Mouse (Mus musculus): ENCODE data around the gene Tnfrsf17. TPM values are rescaled to one million over a fixed set of nuclear protein-coding genes. Genes with fewer than 3 reads are reported as not detected.
A peak's percentile ranks its signal among the peaks of the same experiment; 100 is the strongest.
"Not testable (repeated sequence)": the region's sequence is repeated elsewhere in the genome, so short reads cannot be mapped to it uniquely, and the experiment has no call there.

Gene Tnfrsf17
- polyA plus RNA-seq (2021): not detected

DNA sequence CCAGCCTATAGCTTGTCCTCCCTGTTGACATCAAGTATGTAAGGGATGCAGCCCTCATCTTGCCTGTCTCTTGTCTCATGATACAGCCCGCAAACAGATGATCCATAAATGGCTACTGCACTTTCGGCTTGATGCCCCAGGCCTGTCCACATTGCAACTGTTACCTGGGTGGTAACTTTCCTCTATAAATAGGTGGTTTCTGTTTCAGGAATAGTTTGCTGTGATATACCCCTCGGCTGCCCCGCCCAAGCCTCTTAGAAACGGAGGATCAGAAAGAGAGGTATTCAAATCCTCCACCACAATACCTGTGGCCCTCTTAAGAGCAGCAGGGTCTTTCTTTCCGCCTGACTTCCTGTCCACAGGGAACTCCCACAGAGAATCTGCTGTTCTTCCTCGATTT, at the start of gene Tnfrsf17:
TSS of gene Tnfrsf17 (plus strand) at position 301 of the 400 bp plus-strand sequence.
- CTCF ChIA-PET: no interaction called here
- H3K27me3 ChIP-seq: no peaks in the 10 kb centered on the region
- POLR2A ChIA-PET: no interaction called here
- in situ Hi-C loops (cut with MboI; ENCODE audit: low pct_unique_long_range_greater_than_20kb): no loop called here
- no peak for ATAC-seq
- TF ChIP-seq CTCF (IDR thresholded peaks at IDR 0.05): no peak
- DNase-seq (ENCODE audit: low read depth, low spot score): no peak

DNA sequence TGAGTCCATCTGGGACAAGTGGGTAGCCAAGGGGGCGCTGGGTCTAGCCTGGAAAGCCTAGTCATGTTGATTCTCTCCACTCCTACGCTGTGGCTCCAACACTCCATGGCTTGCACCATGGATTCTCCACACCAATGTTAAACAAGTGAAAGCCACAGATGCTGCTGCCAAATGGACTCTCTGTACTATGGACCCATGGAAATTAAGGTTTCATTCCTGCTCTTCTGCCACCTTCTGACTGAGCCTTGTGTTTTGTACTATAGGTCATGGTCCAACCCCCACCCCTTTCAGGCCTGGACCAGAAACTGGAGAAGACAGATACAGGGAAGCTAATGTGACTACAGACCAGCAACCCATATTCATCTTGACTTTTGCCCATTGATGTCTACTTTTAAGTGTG, 47.1 kb upstream of the Tnfrsf17 start:
- CTCF ChIA-PET: no interaction called here
- POLR2A ChIA-PET: no interaction called here
- in situ Hi-C loops (cut with MboI; ENCODE audit: low pct_unique_long_range_greater_than_20kb): no loop called here
- TF ChIP-seq CTCF (IDR thresholded peaks at IDR 0.05): no peak
- ATAC-seq (no peak), DNase-seq (ENCODE audit: low read depth, low spot score) (no peak)
- no peaks in the 10 kb centered on the region for H3K27me3 ChIP-seq

DNA sequence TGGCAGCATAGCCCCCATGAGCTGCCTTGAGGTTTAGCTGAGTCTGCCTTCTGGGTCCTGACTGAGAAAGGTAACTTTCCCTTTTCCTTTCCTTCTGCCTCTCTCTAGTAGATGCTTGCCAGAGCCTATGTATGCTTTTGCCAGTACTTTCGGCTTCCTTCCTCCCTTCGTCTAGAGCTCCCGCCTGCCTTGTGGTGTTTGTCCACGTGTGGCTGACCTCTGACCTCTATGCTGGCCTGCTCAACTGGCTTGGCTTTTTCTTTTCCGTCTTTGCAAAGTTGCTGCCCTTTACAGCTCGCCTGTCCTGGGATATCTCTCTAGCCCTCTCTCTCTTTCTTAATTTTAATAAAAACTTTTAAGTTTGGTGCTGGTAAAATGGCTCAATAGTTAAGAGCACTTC, 43.8 kb upstream of the Tnfrsf17 start:
- TF ChIP-seq CTCF (IDR thresholded peaks at IDR 0.05): no peak
- DNase-seq (ENCODE audit: low read depth, low spot score) (no peak), ATAC-seq (no peak)
- CTCF ChIA-PET: no interaction called here
- POLR2A ChIA-PET: no interaction called here
- in situ Hi-C loops (cut with MboI; ENCODE audit: low pct_unique_long_range_greater_than_20kb): no loop called here
- H3K27me3 ChIP-seq: no peaks in the 10 kb centered on the region

DNA sequence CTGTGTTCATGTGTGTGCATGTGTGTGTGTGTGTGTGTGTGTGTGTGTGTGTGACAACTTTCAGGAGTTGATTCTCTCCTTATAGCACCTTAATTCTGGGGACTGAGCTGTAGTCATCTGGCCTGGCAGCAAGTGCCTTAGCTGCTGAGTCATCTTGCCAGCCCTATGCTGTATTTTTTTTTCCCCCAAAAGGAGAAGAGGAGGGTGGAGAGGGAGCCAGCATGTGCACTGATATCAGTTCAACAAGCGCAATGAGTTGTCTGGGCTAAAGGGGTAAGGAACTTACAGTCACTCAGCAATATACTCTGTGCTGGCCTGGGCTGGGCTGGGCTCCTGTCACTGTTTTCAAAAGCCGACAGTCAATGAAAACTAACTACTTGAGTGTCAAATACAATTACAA, 43.0 kb upstream of the Tnfrsf17 start:
- DNase-seq (ENCODE audit: low read depth, low spot score): no peak
- POLR2A ChIA-PET: no interaction called here
- in situ Hi-C loops (cut with MboI; ENCODE audit: low pct_unique_long_range_greater_than_20kb): no loop called here

DNA sequence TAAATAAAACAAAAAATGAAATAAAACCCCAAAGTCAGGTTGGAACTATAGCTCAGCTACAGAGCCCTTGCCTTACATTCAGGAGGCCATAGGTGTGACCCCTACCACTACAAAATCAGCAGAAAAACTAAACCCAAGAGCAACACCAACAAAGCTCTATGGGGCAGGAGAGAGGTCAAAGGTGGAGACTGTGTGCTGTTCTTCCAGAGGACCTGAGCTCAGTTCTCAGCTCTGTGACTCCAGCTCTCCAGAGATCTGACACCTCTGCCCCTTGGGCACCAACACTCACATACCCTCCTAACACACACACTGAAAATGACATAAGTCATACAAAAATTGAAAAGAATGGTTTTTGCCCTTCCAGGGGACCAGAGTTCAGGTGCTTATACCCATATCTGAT, 42.5 kb upstream of the Tnfrsf17 start:
- no peak for TF ChIP-seq CTCF (IDR thresholded peaks at IDR 0.05)
- POLR2A ChIA-PET: no interaction called here
- DNase-seq (ENCODE audit: low read depth, low spot score) (no peak), ATAC-seq (no peak)
- in situ Hi-C loops (cut with MboI; ENCODE audit: low pct_unique_long_range_greater_than_20kb): no loop called here
- H3K27me3 ChIP-seq: no peaks in the 10 kb centered on the region
- CTCF ChIA-PET: interaction anchor here (1.4 kb wide), 1 partner anchor 9 kb away, joined by 4 read pairs; no protein-coding TSS in a partner anchor

More for the DNA sequence above, 43.0 kb upstream of the Tnfrsf17 start:
- ATAC-seq: no peak
- no peaks in the 10 kb centered on the region for H3K27me3 ChIP-seq
- TF ChIP-seq CTCF (IDR thresholded peaks at IDR 0.05): no peak
- CTCF ChIA-PET: interaction anchor here (1.4 kb wide), 1 partner anchor 9 kb away, joined by 4 read pairs; no protein-coding TSS in a partner anchor

DNA sequence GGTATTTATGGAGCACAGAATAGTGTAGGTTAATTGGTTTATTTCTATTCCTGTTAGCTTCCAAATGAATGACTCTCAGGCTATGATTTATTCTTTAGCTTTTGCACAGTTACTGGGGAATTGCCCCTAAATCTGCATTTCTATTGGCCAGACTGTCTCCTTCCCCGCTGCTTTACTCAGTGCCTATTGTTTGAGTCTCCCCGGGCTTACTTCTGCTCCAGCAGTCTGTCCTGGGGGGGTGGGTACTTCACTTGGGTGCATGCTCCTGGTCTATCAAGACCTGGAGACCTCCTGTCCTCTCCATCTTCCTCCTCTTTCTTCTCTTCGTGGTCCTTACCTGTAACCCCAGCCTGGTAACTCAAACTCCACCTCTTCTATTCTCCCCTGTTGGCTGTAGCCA, 36.7 kb upstream of the Tnfrsf17 start:
- H3K27me3 ChIP-seq: no peaks in the 10 kb centered on the region
- ATAC-seq (no peak), DNase-seq (ENCODE audit: low read depth, low spot score) (no peak)
- no peak for TF ChIP-seq CTCF (IDR thresholded peaks at IDR 0.05)
- POLR2A ChIA-PET: interaction anchor here (0.7 kb wide), 1 partner anchor 364 kb away, joined by 3 read pairs; no protein-coding TSS in a partner anchor
- CTCF ChIA-PET: no interaction called here
- in situ Hi-C loops (cut with MboI; ENCODE audit: low pct_unique_long_range_greater_than_20kb): loop anchor here (25.0 kb wide), 1 partner anchor 390 kb away; no protein-coding TSS in a partner anchor

DNA sequence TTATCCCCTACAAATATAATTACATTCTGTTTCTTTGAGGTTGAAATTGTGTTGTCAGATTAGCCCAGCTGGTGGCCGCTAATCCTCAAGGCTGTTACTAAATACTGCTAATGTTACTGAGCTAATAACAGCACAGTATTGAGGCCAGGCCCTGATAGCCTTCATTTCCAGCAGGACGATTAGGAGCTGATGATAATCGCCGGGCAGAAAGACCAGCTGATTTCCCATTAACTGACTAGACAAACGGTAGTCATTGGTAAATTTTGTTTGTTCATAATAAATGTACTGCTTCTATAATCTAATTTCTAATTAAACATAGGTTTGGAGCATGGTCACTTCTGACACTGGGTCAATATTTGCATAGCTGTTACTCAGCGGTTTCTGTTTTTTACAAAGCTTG, 34.8 kb upstream of the Tnfrsf17 start:
- H3K27me3 ChIP-seq: no peaks in the 10 kb centered on the region
- CTCF ChIA-PET: no interaction called here
- ATAC-seq: no peak
- DNase-seq (ENCODE audit: low read depth, low spot score): no peak
- in situ Hi-C loops (cut with MboI; ENCODE audit: low pct_unique_long_range_greater_than_20kb): loop anchor here (25.0 kb wide), 1 partner anchor 391 kb away; no protein-coding TSS in a partner anchor
- no peak for TF ChIP-seq CTCF (IDR thresholded peaks at IDR 0.05)
- POLR2A ChIA-PET: interaction anchor here (0.7 kb wide), 1 partner anchor 1640 kb away, joined by 5 read pairs; no protein-coding TSS in a partner anchor

DNA sequence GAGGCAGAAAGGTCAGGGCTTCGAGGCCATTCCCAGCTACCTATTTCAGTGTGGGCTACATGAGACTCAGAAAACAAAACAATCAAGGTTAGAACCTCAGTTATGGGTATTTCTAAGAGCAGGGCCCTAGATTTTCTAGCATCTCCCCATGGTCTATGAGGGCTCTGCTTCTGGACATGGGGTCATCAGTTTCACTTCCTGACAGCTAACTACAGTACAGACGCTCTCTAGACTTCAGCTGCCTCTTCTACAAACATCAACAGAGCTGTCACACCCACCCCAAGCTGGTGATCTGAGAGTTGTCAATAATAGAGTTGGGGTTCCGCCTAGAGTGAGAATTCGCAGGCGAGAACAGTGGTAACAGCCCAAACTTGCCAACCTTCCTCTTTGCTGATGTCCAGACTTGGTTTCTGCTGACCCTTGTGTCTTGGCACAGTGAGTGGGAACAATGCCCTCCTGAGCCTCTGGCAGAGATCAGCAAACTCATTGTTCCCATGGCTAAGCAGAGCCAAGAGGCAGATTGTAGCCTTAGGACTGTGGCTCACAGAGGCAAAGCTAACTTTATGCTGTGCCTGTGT, 30.9 kb upstream of the Tnfrsf17 start:
- TF ChIP-seq CTCF (IDR thresholded peaks at IDR 0.05): no peak
- DNase-seq (ENCODE audit: low read depth, low spot score): no peak

DNA sequence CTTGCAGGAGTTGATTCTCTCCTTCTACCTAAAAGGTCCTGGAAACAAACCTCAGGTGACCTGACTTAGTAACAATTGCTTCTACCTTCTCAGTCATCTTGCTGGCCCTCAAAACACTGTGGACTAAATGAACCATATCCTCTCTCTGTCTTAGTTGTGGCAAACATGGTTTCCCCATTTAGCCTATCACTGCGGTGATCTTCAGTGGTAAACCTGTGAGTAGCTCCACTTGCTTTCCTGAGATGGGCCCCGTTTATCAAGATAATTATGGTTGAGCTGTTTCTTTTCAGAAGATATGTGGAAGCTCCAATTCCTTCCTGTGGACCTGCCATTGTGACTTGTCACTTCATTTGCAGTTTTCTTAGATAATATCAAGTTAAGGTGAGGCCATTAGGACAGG, 28.7 kb upstream of the Tnfrsf17 start:
- ATAC-seq (no peak), DNase-seq (ENCODE audit: low read depth, low spot score) (no peak)
- H3K27me3 ChIP-seq: no peaks in the 10 kb centered on the region
- CTCF ChIA-PET: interaction anchor here (0.9 to 1.5 kb wide), 2 partner anchors 12 to 30 kb away, joined by 3 read pairs; partner anchors contain the start of gene Gspt1
- POLR2A ChIA-PET: interaction anchor here (1.0 kb wide), 1 partner anchor 12 kb away, joined by 3 read pairs; no protein-coding TSS in a partner anchor
- no peak for TF ChIP-seq CTCF (IDR thresholded peaks at IDR 0.05)
- in situ Hi-C loops (cut with MboI; ENCODE audit: low pct_unique_long_range_greater_than_20kb): loop anchor here (25.0 kb wide), 1 partner anchor 398 kb away; no protein-coding TSS in a partner anchor

More for the DNA sequence above, 30.9 kb upstream of the Tnfrsf17 start:
- ChIA-PET CTCF (no interaction called here), POLR2A (no interaction called here)
- in situ Hi-C loops (cut with MboI; ENCODE audit: low pct_unique_long_range_greater_than_20kb): loop anchor here (25.0 kb wide), 1 partner anchor 395 kb away; no protein-coding TSS in a partner anchor
- ATAC-seq: no peak
- no peaks in the 10 kb centered on the region for H3K27me3 ChIP-seq

DNA sequence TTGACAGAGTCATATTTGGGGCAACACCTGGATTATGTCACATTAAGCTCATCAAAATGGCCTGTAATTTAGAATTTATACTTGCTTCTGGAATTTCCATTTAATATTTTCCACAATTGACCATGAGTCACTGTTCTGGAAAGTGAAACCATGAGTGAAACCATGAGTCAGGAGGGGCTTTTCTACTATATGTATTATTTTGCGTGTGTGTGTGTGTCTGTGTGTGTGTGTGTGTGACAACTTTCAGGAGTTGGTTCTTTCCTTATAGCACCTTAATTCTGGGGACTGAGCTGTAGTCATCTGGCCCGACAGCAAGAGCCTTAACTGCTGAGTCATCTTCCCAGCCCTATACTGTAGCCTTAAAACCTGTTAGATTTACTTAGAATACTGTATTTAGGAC, 27.7 kb upstream of the Tnfrsf17 start:
- CTCF ChIA-PET: interaction anchor here (1.0 kb wide), 1 partner anchor 29 kb away, joined by 3 read pairs; no protein-coding TSS in a partner anchor
- no peaks in the 10 kb centered on the region for H3K27me3 ChIP-seq
- DNase-seq (ENCODE audit: low read depth, low spot score) (peak; percentile 13), ATAC-seq (no peak)
- POLR2A ChIA-PET: interaction anchor here (0.7 to 1.0 kb wide), 2 partner anchors 11 to 22 kb away, joined by 3 read pairs; no protein-coding TSS in a partner anchor
- in situ Hi-C loops (cut with MboI; ENCODE audit: low pct_unique_long_range_greater_than_20kb): loop anchor here (25.0 kb wide), 1 partner anchor 399 kb away; no protein-coding TSS in a partner anchor
- no peak for TF ChIP-seq CTCF (IDR thresholded peaks at IDR 0.05)

DNA sequence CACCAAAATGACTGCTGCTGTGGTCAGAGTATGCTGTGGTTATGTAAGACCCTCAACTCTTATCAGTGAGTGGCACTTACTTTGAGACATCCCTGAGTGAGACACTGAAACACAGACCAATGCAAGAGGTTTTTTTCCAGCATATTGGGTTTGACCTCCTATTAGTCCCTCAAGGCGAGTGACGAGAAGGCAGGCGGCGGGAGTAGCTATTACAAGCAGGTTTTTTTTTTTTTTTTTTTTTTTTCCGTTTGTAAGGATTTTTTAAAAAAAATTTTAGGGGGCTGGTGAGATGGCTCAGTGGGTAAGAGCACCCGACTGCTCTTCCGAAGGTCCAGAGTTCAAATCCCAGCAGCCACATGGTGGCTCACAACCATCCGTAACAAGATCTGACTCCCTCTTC, 24.7 kb upstream of the Tnfrsf17 start:
- CTCF ChIA-PET, ATAC-seq: not testable (repeated sequence)
- in situ Hi-C loops (cut with MboI; ENCODE audit: low pct_unique_long_range_greater_than_20kb): loop anchor here (25.0 kb wide), 1 partner anchor 402 kb away; no protein-coding TSS in a partner anchor

DNA sequence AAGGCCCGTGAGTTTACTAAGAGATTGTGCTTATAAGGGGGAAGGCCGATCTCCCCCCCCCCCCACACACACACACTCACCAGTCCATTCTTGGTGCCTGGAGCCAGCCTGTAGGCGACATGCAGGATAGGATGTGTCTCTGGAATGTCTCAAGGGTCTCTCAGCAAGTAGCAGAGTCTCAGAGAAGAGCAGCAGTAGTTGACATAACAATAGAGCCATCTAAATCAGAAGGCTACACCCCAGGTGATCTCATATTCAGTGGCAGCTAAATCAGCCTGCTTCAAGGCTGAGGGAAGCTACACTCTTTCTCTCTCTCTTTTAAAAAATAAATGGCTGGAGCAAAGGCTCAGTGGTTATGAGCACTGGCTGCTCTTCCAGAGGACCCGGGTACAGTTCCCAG, 18.0 kb upstream of the Tnfrsf17 start:
- in situ Hi-C loops (cut with MboI; ENCODE audit: low pct_unique_long_range_greater_than_20kb): loop anchor here (10.0 to 25.0 kb wide), 2 partner anchors 261 to 408 kb away; no protein-coding TSS in a partner anchor
- CTCF ChIA-PET: interaction anchor here (1.9 kb wide), 1 partner anchor 127 kb away, joined by 5 read pairs; no protein-coding TSS in a partner anchor
- H3K27me3 ChIP-seq; POLR2A ChIA-PET; DNase-seq (ENCODE audit: low read depth, low spot score); ATAC-seq: not testable (repeated sequence)

More for the DNA sequence above, 24.7 kb upstream of the Tnfrsf17 start:
- H3K27me3 ChIP-seq; DNase-seq (ENCODE audit: low read depth, low spot score); POLR2A ChIA-PET: not testable (repeated sequence)

All from Patski (cell line).